Mouse (Mus musculus) kidney, postnatal 0 days (tissue): Measurements from ENCODE around the gene Gm10972. TPM values are rescaled to one million over a fixed set of nuclear protein-coding genes. Genes with fewer than 3 reads are reported as not detected.
A peak's percentile ranks its signal among the peaks of the same experiment; 100 is the strongest.
"Not testable (repeated sequence)": the region's sequence is repeated elsewhere in the genome, so short reads cannot be mapped to it uniquely, and the experiment has no call there.

ENCODE experiments used
- ATAC-seq: fragments of 200-750 bp; cut with Nextera tagmentation; replicated peaks from 2 replicates; pipeline ENCODE4 v1.8.0; 2017; ENCODE audit warnings: low read depth, moderate number of reproducible peaks, moderate TSS enrichment, moderate library complexity; ENCODE audit not compliant: low FRiP score
- DNase-seq: peaks from one replicate; pipeline ENCODE4 v3.0.0-alpha.2; 2016; ENCODE audit warnings: low spot score
- H3K27ac ChIP-seq: fragments of 300-500 bp; sonication (generic); 2 replicates; pipeline ENCODE4 v1.5.1; 2014; ENCODE audit warnings: mild to moderate bottlenecking
- H3K27me3 ChIP-seq: fragments of 300-500 bp; sonication (generic); 2 replicates; pipeline ENCODE4 v1.6.1; 2014; ENCODE audit warnings: low read length, mixed read lengths; ENCODE audit not compliant: insufficient read depth
- H3K36me3 ChIP-seq: fragments of 300-500 bp; sonication (generic); 2 replicates; pipeline ENCODE4 v1.6.1; 2014; ENCODE audit warnings: low read length, mixed read lengths; ENCODE audit not compliant: insufficient read depth
- H3K4me1 ChIP-seq: fragments of 300-500 bp; sonication (generic); replicated peaks from 2 replicates; pipeline ENCODE4 v1.6.1; 2014; ENCODE audit warnings: antibody characterized with exemption, low read length, mixed read lengths; ENCODE audit not compliant: insufficient read depth
- H3K4me2 ChIP-seq: fragments of 300-500 bp; sonication (generic); 2 replicates; pipeline ENCODE4 v1.6.1; 2014; ENCODE audit warnings: mild to moderate bottlenecking, low read length, moderate library complexity, mixed read lengths
- H3K4me3 ChIP-seq: fragments of 300-500 bp; sonication (generic); replicated peaks from 2 replicates; pipeline ENCODE4 v1.5.1; 2014; ENCODE audit warnings: low read depth, low read length
- H3K9ac ChIP-seq: fragments of 300-500 bp; sonication (generic); 2 replicates; pipeline ENCODE4 v1.6.1; 2014; ENCODE audit warnings: low read depth, low read length
- H3K9me3 ChIP-seq: fragments of 300-500 bp; sonication (generic); replicated peaks from 2 replicates; pipeline ENCODE4 v1.6.1; 2016; ENCODE audit warnings: low read length, inconsistent platforms, mixed read lengths
- CTCF ChIP-seq: IDR thresholded peaks from 2 replicates; pipeline ENCODE4 v1.5.1; 2016; ENCODE audit warnings: antibody characterized with exemption, low read depth, mild to moderate bottlenecking, moderate library complexity
- WGBS: fragments of 180-500 bp; shearing (Covaris S2); extraction: QIAGEN DNeasy Blood & Tissue Kit; methylation state at CpG from one replicate; pipeline ENCODE4 v1.1.7; 2014; 5-methylcytosine and 5-hydroxymethylcytosine counted together
- polyA plus RNA-seq: library from polyadenylated mRNA; unstranded; fragments of >200 nt; fragmentation: Nextera tagmentation; extraction: Ambion mirVana; gene quantifications from 2 replicates; pipeline ENCODE4 v1.2.1, GENCODE M21; 2015

Gene Gm10972
- polyA plus RNA-seq, 1 experiment from 2014 or later = not detected

DNA sequence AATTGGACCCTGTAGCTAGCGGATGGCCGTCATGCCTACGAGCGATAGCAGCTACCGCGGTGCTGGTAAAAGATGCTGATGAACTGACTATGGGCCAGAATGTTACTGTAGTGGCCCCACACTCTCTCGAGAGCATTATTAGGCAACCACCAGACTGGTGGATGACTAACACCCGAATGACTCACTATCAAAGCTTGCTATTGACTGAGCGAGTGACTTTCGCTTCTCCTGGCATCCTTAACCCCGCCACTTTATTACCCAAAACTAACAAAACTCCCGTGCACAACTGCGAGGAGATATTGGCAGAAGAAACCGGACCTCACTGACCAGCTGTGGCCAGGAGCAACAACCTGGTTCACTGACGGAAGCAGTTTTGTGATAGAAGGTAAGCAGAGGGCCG is 37.9 kb downstream of the Gm10972 start:
- H3K9me3 ChIP-seq = no peaks in the 10 kb centered on the region
- ATAC-seq = no peak
- H3K4me2 ChIP-seq = no peak overlapping the region
- H3K27ac ChIP-seq = no peak overlapping the region
- H3K36me3 ChIP-seq = no peaks in the 10 kb centered on the region
- H3K4me1 ChIP-seq = no peaks in the 10 kb centered on the region
- WGBS = 66% methylated on average over 16 of the region's 16 CpGs
- H3K27me3 ChIP-seq = no peaks in the 10 kb centered on the region
- no peak overlapping the region for H3K4me3 ChIP-seq
- TF ChIP-seq CTCF = no peak
- no peak overlapping the region for H3K9ac ChIP-seq
- DNase-seq = no peak

DNA sequence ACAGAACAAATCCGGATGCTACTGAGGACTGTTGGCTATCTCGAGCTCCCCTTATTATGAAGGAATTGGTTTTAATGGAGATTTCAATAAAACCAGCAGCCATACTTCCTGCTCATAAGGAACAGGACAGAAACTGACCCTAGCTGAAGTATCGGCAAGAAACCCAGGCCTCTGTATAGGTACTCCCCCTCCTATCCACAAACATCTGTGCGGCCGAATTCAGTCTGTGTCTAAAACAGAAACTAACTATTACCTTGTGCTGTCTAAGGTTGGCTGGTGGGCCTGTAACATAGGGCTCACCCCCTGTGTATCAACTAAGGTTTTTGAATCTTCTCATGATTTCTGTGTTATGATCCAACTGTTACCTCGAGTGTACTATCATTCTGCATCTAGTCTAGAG is 40.7 kb downstream of the Gm10972 start:
- 70% methylated on average over 6 of the region's 6 CpGs for WGBS
- no peak for DNase-seq

DNA sequence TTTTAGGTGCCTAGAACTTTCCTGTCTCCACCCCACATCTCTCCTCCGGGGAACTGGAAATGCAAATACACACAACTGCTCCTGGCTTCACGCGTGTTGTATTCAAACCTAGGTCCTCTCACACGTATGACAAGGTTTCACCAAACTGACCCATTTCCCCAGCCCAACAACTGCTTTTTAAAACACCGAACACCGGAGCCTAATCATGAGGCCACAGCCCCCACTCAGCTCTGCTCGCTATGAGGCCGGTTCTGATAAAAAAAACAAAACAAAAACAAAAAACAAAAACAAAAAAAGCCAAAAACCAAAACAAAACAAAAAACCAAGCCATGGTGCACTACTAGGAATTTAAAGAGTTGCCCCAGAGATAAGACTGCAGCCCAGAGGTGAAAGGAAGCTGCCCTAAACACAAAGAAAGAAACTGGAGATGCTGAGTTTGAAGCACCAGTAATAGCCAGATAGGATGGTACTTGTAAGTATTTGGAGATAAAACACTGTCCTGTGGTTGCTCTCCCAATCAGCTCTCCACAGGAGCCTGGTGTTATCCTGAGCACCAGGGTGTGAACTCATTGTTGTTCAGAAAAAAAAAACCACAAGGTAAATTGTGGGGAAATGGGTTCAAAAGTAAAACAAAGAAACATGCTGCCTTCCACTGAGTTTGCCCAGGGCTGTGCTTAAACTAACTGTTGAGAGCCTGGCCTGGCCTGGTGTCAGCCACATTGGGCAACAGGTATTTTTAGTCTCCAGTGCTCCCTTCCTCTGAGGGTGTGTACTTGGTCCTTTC is 43.3 kb downstream of the Gm10972 start:
- DNase-seq, H3K4me3 ChIP-seq, H3K36me3 ChIP-seq, H3K4me2 ChIP-seq, H3K27ac ChIP-seq, ATAC-seq, H3K9ac ChIP-seq, H3K9me3 ChIP-seq, H3K4me1 ChIP-seq, H3K27me3 ChIP-seq: not testable (repeated sequence)
- 86% methylated on average over 8 of the region's 8 CpGs for WGBS

More for the DNA sequence above, 40.7 kb downstream of the Gm10972 start:
- Histone ChIP-seq H3K9ac (no peak overlapping the region), H3K27ac (no peak overlapping the region), H3K9me3 (no peaks in the 10 kb centered on the region), H3K4me2 (no peak overlapping the region), H3K36me3 (no peaks in the 10 kb centered on the region), H3K4me3 (no peak overlapping the region), H3K27me3 (no peaks in the 10 kb centered on the region), H3K4me1 (no peaks in the 10 kb centered on the region)
- ATAC-seq = no peak
- TF ChIP-seq CTCF = no peak

DNA sequence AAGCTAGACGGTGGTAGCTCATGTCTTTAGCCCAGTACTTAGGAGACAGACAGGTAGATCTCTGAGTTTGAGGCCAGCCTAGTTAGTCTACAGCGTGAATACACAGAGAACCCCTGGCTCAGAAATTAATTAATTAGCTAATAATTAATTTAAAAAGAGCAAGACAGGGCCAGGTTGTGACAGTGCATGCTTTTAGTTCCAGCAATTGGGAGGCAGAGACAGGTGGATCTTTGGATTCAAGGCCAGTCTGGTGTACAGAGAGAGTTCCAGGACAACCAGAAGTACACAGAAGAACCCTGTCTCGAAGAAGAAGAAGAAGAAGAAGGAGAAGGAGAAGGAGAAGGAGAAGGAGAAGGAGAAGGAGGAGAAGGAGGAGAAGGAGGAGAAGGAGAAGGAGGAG is 45.8 kb downstream of the Gm10972 start:
- not testable (repeated sequence) for H3K4me2 ChIP-seq, H3K4me1 ChIP-seq, H3K27ac ChIP-seq, DNase-seq, H3K36me3 ChIP-seq, H3K4me3 ChIP-seq, ATAC-seq, H3K9ac ChIP-seq, H3K9me3 ChIP-seq, H3K27me3 ChIP-seq
- 71% methylated on average over 3 of the region's 3 CpGs for WGBS

DNA sequence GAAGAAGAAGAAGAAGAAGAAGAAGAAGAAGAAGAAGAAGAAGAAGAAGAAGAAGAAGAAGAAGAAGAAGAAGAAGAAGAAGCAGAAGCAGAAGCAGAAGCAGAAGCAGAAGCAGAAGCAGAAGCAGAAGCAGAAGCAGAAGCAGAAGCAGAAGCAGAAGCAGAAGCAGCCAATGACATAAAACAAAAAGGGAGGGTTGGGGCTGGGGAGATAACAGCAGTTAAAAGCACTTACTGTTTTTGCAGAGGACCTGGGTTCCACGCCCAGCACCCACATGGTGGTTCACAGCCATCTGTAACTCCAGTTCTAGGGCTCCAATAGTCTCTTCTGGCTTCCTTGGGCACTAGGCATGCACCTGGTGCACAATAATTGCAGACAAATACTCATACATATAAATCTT is 46.3 kb downstream of the Gm10972 start:
- not testable (repeated sequence) for H3K27ac ChIP-seq, ATAC-seq, H3K9me3 ChIP-seq, H3K36me3 ChIP-seq, H3K27me3 ChIP-seq, H3K4me1 ChIP-seq, H3K4me2 ChIP-seq, DNase-seq, H3K9ac ChIP-seq, H3K4me3 ChIP-seq
- WGBS = 56% methylated on average over 1 of the region's 1 CpGs

DNA sequence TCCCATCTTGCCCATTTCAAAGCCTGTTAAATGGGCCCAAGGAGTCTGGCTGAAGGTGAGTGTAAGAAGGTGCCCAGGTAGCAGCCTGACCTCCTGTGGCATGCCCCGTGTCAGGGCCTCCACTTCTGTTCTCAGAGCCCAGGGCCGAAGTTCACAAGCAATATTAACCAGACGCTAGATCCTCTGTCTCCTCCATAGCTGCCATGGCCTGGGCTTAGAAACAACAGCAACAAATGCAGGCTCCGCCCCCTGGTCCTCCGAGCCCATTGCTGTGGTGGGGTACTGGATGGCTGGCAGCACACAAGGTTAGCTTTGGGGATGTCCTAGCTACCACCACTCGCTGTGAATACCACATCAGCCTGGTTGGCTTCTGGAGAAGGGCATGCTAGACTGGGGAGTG is 47.2 kb downstream of the Gm10972 start:
- H3K4me3 ChIP-seq, H3K27ac ChIP-seq, H3K9me3 ChIP-seq, H3K9ac ChIP-seq, H3K27me3 ChIP-seq, DNase-seq, H3K4me2 ChIP-seq, H3K4me1 ChIP-seq, H3K36me3 ChIP-seq: not testable (repeated sequence)
- 60% methylated on average over 6 of the region's 6 CpGs for WGBS
- ATAC-seq = peak; percentile 29; the same call in 1 of the 2 replicates

DNA sequence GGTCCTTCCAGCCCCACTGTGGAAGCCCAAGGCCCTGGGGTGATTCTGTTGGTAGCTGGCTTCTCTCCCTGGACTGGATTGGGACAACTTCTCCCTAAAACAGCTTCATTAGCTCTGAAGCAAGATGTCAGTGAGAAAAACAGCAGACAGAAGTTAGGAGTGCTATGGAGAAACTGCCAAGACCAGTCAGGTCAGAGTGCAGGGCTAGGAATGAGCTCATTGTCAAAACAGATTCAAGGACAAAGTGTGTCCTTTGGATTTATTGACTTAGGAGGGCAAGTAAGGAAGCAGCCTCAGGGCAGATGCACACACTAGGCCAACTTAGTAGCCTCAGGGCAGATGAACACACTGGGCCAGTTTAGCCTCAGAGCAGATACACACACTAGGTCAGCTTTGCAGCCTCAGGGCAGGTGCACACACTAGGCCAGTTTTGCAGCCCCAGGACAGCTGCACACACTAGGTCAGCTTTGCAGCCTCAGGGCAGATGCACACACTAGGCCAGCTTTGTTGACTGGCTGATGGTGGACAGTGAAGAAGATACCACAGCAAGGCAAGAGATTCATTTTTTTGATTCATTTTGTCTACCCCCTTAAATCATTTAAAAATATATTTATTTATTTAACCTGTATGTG is 47.8 kb downstream of the Gm10972 start:
- DNase-seq (peak; percentile 19), ATAC-seq (no peak; the same call in 1 of the 2 replicates)
- TF ChIP-seq CTCF = no peak
- Histone ChIP-seq H3K36me3 (no peaks in the 10 kb centered on the region), H3K27ac (no peak overlapping the region), H3K4me2 (no peak overlapping the region), H3K9ac (no peak overlapping the region), H3K4me3 (no peak overlapping the region), H3K9me3 (no peaks in the 10 kb centered on the region), H3K4me1 (no peaks in the 10 kb centered on the region), H3K27me3 (no peaks in the 10 kb centered on the region)

DNA sequence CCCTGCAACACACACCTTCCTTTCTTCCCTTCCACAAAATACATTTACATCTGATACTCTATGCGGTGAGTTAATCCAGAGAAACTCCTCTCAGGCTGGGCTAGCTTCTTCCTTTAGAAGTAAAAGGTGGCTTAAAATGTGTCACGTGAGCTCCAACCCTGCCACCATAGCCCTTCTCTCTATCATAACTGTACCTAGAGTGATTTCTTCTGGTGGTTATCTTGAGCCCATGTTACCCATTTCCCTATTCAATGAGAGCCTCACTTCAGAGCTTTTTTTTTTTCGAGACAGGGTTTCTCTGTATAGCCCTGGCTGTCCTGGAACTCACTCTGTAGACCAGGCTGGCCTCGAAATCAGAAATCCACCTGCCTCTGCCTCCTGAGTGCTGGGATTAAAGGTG is 48.8 kb downstream of the Gm10972 start:
- not testable (repeated sequence) for H3K9me3 ChIP-seq, ATAC-seq, H3K9ac ChIP-seq, H3K4me3 ChIP-seq, H3K27ac ChIP-seq, DNase-seq, H3K4me2 ChIP-seq, H3K36me3 ChIP-seq, H3K4me1 ChIP-seq, H3K27me3 ChIP-seq
- WGBS = 93% methylated on average over 4 of the region's 4 CpGs
